ENCODE assay signal across 10 mouse cellular contexts in the genomic region with DNA sequence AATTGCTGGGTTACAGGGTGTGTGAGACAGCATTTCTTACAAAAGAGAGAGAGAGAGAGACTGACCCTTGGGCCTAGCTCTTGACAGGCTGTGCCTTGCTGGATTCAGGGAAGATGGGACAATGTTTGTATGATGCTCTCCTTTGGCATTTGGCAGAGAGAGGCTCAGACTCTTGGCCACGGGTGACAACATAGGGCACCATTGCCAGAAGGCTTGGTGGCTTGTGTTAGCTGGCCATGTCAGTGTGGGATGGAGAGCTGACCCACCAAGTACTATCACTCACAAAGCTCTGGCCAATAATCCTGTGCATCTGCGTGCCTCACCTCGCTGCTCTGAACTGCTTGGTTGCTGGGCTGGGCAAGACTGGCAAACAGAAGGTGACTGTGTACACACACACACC.
DNase-seq lines count a peak whose midpoint lies in the region; ATAC-seq lines count a peak whose summit lies in the region.
"Had no signal": no experiment of that assay in that cellular context is flagged by ENCODE, and none has a peak within 500 bp of the region (broad histone marks: within the 10 kb centered on the region; RNA-seq: fewer than 3 reads in every experiment).

No protein-coding gene starts in this region.

- H3K27me3 ChIP-seq in heart, embryonic 13.5 days (replicated peaks) = no peaks in the 10 kb centered on the region
- H3K27me3 ChIP-seq in midbrain, embryonic 12.5 days = no peaks in the 10 kb centered on the region
- no peaks in the 10 kb centered on the region for H3K27me3 ChIP-seq in midbrain, embryonic 11.5 days (ENCODE audit: control insufficient read depth, insufficient read depth, low read length)
- no peaks in the 10 kb centered on the region for H3K27me3 ChIP-seq in forebrain, embryonic 16.5 days (replicated peaks; ENCODE audit: control insufficient read depth, insufficient read depth, low read length)
- no peaks in the 10 kb centered on the region for H3K27me3 ChIP-seq in stomach, embryonic 15.5 days (replicated peaks)
- H3K27me3 ChIP-seq: liver, embryonic 13.5 days had no signal

- no peak for ATAC-seq in heart, embryonic 13.5 days (ENCODE audit: extremely low read depth, insufficient number of reproducible peaks, low FRiP score, low TSS enrichment)
- ATAC-seq in midbrain, embryonic 12.5 days (ENCODE audit: low FRiP score, low read depth) = no peak
- ATAC-seq in midbrain, embryonic 11.5 days (ENCODE audit: low FRiP score) = no peak
- no peak for ATAC-seq in forebrain, embryonic 16.5 days
- no peak for ATAC-seq in stomach, embryonic 15.5 days (ENCODE audit: insufficient read depth, low FRiP score, low read depth)

- H3K9ac ChIP-seq in heart, embryonic 13.5 days = no peak overlapping the region
- H3K9ac ChIP-seq in midbrain, embryonic 12.5 days (replicated peaks) = no peak overlapping the region
- no peak overlapping the region for H3K9ac ChIP-seq in midbrain, embryonic 11.5 days (ENCODE audit: low read length)
- H3K9ac ChIP-seq in forebrain, embryonic 16.5 days (replicated peaks; ENCODE audit: low read depth, low read length) = no peak overlapping the region
- H3K9ac ChIP-seq in stomach, embryonic 15.5 days = no peak overlapping the region
- H3K9ac ChIP-seq: liver, embryonic 13.5 days had no signal

- peaks cover 26% of the 10 kb centered on the region for H3K36me3 ChIP-seq in heart, embryonic 13.5 days
- H3K36me3 ChIP-seq in midbrain, embryonic 12.5 days = peaks cover 4% of the 10 kb centered on the region; the same call in 1 of the 2 replicates
- 0 out of 2 replicates have a peak, but pooled peaks cover 2% of the 10 kb centered on the region for H3K36me3 ChIP-seq in midbrain, embryonic 11.5 days (ENCODE audit: control insufficient read depth, insufficient read depth, low read length)
- no peaks in the 10 kb centered on the region for H3K36me3 ChIP-seq in forebrain, embryonic 16.5 days (ENCODE audit: control insufficient read depth, insufficient read depth)
- H3K36me3 ChIP-seq in stomach, embryonic 15.5 days = no peaks in the 10 kb centered on the region

- peaks cover 97% of the 10 kb centered on the region for H3K4me1 ChIP-seq in heart, embryonic 13.5 days
- H3K4me1 ChIP-seq in midbrain, embryonic 12.5 days = peaks cover 65% of the 10 kb centered on the region
- peaks cover 44% of the 10 kb centered on the region for H3K4me1 ChIP-seq in midbrain, embryonic 11.5 days (ENCODE audit: control insufficient read depth, insufficient read depth, low read length)
- H3K4me1 ChIP-seq in forebrain, embryonic 16.5 days (replicated peaks; ENCODE audit: control insufficient read depth, insufficient read depth, low read length) = peaks cover 47% of the 10 kb centered on the region
- H3K4me1 ChIP-seq in stomach, embryonic 15.5 days = peaks cover 67% of the 10 kb centered on the region

- peak overlapping the region; percentile 91 for H3K27ac ChIP-seq in heart, embryonic 13.5 days (replicated peaks)
- 0 out of 2 replicates have a peak overlapping the region, but pooled peaks have one; percentile 42 for H3K27ac ChIP-seq in midbrain, embryonic 12.5 days (replicated peaks)
- H3K27ac ChIP-seq in midbrain, embryonic 11.5 days (ENCODE audit: low read depth, low read length) = no peak overlapping the region
- H3K27ac ChIP-seq in forebrain, embryonic 16.5 days (ENCODE audit: low read length) = peak overlapping the region; percentile 77
- H3K27ac ChIP-seq in stomach, embryonic 15.5 days = peak overlapping the region; percentile 45; the same call in 1 of the 2 replicates
- H3K27ac ChIP-seq: liver, embryonic 13.5 days had no signal

- no peak overlapping the region for H3K4me3 ChIP-seq in heart, embryonic 13.5 days
- H3K4me3 ChIP-seq in midbrain, embryonic 12.5 days = no peak overlapping the region
- no peak overlapping the region for H3K4me3 ChIP-seq in midbrain, embryonic 11.5 days (ENCODE audit: low read depth, low read length)
- no peak overlapping the region for H3K4me3 ChIP-seq in forebrain, embryonic 16.5 days (replicated peaks; ENCODE audit: low read length)
- no peak overlapping the region for H3K4me3 ChIP-seq in stomach, embryonic 15.5 days (replicated peaks)
- H3K4me3 ChIP-seq: liver, embryonic 13.5 days had no signal

- H3K4me2 ChIP-seq in heart, embryonic 13.5 days = peak overlapping the region; percentile 48
- H3K4me2 ChIP-seq in midbrain, embryonic 12.5 days (replicated peaks) = no peak overlapping the region
- H3K4me2 ChIP-seq in midbrain, embryonic 11.5 days = no peak overlapping the region
- H3K4me2 ChIP-seq in forebrain, embryonic 16.5 days (ENCODE audit: low read length) = no peak overlapping the region
- H3K4me2 ChIP-seq in stomach, embryonic 15.5 days = no peak overlapping the region
- H3K4me2 ChIP-seq: liver, embryonic 13.5 days had no signal

- intact Hi-C loops in heart, postnatal 25 days (cut with DNase I) = no loop called here

- 76% methylated on average over 3 of the region's 3 CpGs for WGBS in heart, embryonic 13.5 days
- WGBS in midbrain, embryonic 12.5 days = 81% methylated on average over 3 of the region's 3 CpGs
- 83% methylated on average over 3 of the region's 3 CpGs for WGBS in midbrain, embryonic 11.5 days
- WGBS in forebrain, embryonic 16.5 days = 74% methylated on average over 3 of the region's 3 CpGs
- WGBS in stomach, embryonic 15.5 days = 75% methylated on average over 3 of the region's 3 CpGs

- DNase-seq in heart, postnatal 25 days (ENCODE audit: low spot score) = no peak
- DNase-seq in midbrain, embryonic 11.5 days (ENCODE audit: low spot score, missing footprints) = no peak
- DNase-seq in layer of hippocampus, adult 8-10 months (ENCODE audit: low spot score in 2 of 2) = no peak
- no peak for DNase-seq in MN1 (ENCODE audit: low spot score)
- DNase-seq: kidney, postnatal 10 days; liver, embryonic 13.5 days had no signal

- no peaks in the 10 kb centered on the region for H3K9me3 ChIP-seq in heart, embryonic 13.5 days
- no peaks in the 10 kb centered on the region for H3K9me3 ChIP-seq in midbrain, embryonic 12.5 days
- H3K9me3 ChIP-seq in midbrain, embryonic 11.5 days (ENCODE audit: control insufficient read depth, low read length) = no peaks in the 10 kb centered on the region
- no peaks in the 10 kb centered on the region for H3K9me3 ChIP-seq in forebrain, embryonic 16.5 days (ENCODE audit: control insufficient read depth, low read length)
- no peaks in the 10 kb centered on the region for H3K9me3 ChIP-seq in stomach, embryonic 15.5 days
- H3K9me3 ChIP-seq: liver, embryonic 13.5 days had no signal
